28 mouse cellular contexts compared by ENCODE assay signal in genomic region chr10:31635098-31635497, GRCm38 (mm10). TPM values are rescaled to one million over a fixed set of nuclear protein-coding genes. Genes with fewer than 3 reads are reported as not detected.
"Had no signal": no experiment of that assay in that cellular context is flagged by ENCODE, and none has a peak within 500 bp of the region (broad histone marks: within the 10 kb centered on the region; RNA-seq: fewer than 3 reads in every experiment).

No protein-coding gene starts in this region.

- DNase-seq: cerebellum, adult 8-10 months; cerebellum, adult 9-10 months; cerebellum, adult 9-11 months; cerebellum, postnatal 10 days; cerebellum, postnatal 14 days; cerebellum, postnatal 25 days; cerebellum, postnatal 36 days; embryo, embryonic 11 days; forebrain, postnatal 0 days; gastrocnemius, adult 2 months; gastrocnemius, postnatal 10 days; gastrocnemius, postnatal 14 days; gastrocnemius, postnatal 25 days; gastrocnemius, postnatal 36 days; heart, adult 11 months; heart, adult 18-20 months; heart, adult 2 months had no signal

- H3K27ac ChIP-seq: embryonic facial prominence, embryonic 10.5 days; embryonic facial prominence, embryonic 12.5 days; embryonic facial prominence, embryonic 13.5 days; embryonic facial prominence, embryonic 15.5 days; forebrain, embryonic 10.5 days; forebrain, embryonic 12.5 days; forebrain, embryonic 13.5 days; forebrain, embryonic 15.5 days; gastrocnemius, adult 2 months; heart, adult 2 months had no signal

- ATAC-seq: forebrain, embryonic 13.5 days; forebrain, embryonic 14.5 days; forebrain, embryonic 15.5 days; forebrain, embryonic 16.5 days; forebrain, postnatal 0 days had no signal

- H3K4me3 ChIP-seq: embryonic facial prominence, embryonic 10.5 days; embryonic facial prominence, embryonic 12.5 days; embryonic facial prominence, embryonic 13.5 days; embryonic facial prominence, embryonic 15.5 days; erythroblast, embryonic 14.5 days; forebrain, embryonic 10.5 days; forebrain, embryonic 12.5 days; forebrain, embryonic 13.5 days; forebrain, embryonic 15.5 days; gastrocnemius, adult 2 months; heart, adult 2 months had no signal

- H3K27me3 ChIP-seq: embryonic facial prominence, embryonic 12.5 days; embryonic facial prominence, embryonic 13.5 days; embryonic facial prominence, embryonic 15.5 days; forebrain, embryonic 12.5 days; forebrain, embryonic 13.5 days; forebrain, embryonic 15.5 days had no signal

- H3K36me3 ChIP-seq: embryonic facial prominence, embryonic 10.5 days; embryonic facial prominence, embryonic 12.5 days; embryonic facial prominence, embryonic 13.5 days; embryonic facial prominence, embryonic 15.5 days; forebrain, embryonic 10.5 days; forebrain, embryonic 12.5 days; forebrain, embryonic 15.5 days had no signal

- H3K4me1 ChIP-seq: embryonic facial prominence, embryonic 10.5 days; embryonic facial prominence, embryonic 12.5 days; embryonic facial prominence, embryonic 15.5 days; forebrain, embryonic 10.5 days; forebrain, embryonic 12.5 days; forebrain, embryonic 13.5 days had no signal

- H3K9me3 ChIP-seq: embryonic facial prominence, embryonic 10.5 days; embryonic facial prominence, embryonic 12.5 days; embryonic facial prominence, embryonic 13.5 days; embryonic facial prominence, embryonic 15.5 days; forebrain, embryonic 10.5 days; forebrain, embryonic 12.5 days; forebrain, embryonic 13.5 days; forebrain, embryonic 15.5 days had no signal

- H3K4me2 ChIP-seq: embryonic facial prominence, embryonic 12.5 days; embryonic facial prominence, embryonic 13.5 days; embryonic facial prominence, embryonic 15.5 days; forebrain, embryonic 12.5 days; forebrain, embryonic 13.5 days; forebrain, embryonic 15.5 days had no signal

- H3K9ac ChIP-seq: embryonic facial prominence, embryonic 12.5 days; embryonic facial prominence, embryonic 13.5 days; embryonic facial prominence, embryonic 15.5 days; forebrain, embryonic 12.5 days; forebrain, embryonic 13.5 days; forebrain, embryonic 15.5 days; forebrain, postnatal 0 days had no signal

RNA-seq across cellular contexts. Expression of gene Rnf217, which starts 26.1 kb away (rescaled TPM):
- polyA plus RNA-seq: erythroblast, embryonic 14.5 days had no signal
